Mouse (Mus musculus) cerebellum, postnatal 36 days (tissue): ENCODE measurements around the gene Zcchc8.

Source experiments
- DNase-seq, 2 experiments: peaks; one replicate each; pipeline ENCODE4 v3.0.0; 2021 to 2022; ENCODE audit warnings: mixed read lengths in 2 of 2

Zcchc8 gene

DNA sequence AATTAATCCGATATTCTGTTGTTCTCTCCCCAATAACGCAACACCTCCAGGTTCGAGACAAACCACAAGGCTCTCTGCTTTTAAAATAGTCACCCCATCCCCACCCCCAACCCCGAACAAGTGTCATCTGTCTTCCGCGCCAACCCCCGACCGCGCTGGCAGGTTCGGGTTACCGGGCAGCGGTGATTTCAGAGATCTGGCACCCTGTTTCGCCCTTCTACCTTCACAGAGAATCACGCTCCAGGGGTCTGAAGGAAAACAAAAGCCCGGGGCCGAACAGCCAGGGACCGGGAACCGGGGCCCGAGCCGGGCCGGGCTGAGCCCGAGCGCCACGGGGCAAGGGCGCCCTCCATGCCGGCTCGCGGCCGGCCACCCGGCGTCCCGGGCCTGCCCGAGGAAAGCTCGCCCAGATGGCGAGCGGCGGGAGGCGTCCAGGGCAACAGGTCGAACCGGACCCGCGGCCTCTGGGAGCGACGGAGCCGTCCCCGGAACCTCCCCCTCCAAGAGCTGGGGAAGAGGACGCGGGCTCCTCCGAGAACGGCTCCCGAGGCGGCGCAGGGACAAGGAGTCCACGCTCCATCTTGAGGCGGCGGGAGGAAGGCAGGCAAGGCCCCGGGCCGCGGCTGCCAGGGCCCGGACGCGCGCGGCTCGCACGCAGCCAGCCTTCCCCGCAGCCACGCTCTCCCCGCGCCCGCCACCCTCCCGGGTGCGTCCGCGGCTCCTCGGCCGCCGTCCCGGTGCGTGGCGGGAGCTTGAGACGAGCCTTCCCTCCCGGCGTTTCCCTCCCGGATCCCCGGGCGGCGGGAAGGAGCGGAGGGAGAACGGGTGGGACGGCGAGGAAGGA is 37.3 kb downstream of the Zcchc8 start:
- DNase-seq = peak; percentile 73 to 74

GRCm38 (mm10) chr5:123683043-123683376 is 37.9 kb downstream of the Zcchc8 start:
- peak in 1 of 2 experiments; percentile 62 for DNase-seq

DNA sequence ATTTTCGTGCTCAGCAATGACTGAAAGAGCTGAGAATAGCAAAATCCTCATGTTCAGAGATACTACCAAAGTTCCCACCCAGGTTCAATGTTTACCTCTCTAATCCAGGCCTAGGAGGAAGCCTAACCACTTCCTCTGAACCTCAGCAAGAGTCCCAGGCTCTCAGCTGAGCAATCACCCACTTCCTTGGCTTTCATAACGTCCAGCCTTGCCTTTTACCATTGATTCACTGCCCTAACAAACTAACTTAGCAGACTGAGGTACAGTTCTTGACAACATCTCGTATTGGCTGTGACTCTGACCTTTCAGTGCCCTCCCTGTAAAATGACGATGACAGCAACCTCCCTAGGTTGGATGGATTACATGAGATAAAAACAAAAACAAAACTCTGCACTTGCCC is 38.5 kb downstream of the Zcchc8 start:
- DNase-seq = no peak

- peak in 1 of 2 experiments; percentile 39 for DNase-seq
Measured at GRCm38 (mm10) chr5:123679546-123680263, 41.2 kb downstream of the Zcchc8 start.

GRCm38 (mm10) chr5:123679106-123679505 is 41.8 kb downstream of the Zcchc8 start:
- no peak for DNase-seq

DNA sequence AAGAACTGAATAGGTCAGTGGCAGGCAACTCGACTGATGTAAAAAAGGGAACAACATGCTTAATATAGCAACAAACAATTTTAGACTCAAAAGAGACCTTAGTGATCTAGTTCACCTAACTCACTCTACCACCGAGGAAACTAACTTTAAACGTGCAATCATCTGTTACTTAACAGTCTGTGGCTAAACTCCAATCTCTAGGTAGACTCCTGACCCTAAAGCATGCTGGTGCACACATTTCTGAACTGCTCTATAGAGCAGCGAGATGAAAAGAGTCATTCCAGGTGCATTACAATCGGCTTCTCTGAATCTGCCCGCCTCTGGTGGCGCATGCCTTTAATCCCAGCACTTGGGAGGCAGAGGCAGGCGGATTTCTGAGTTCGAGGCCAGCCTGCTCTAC is 45.2 kb downstream of the Zcchc8 start:
- DNase-seq = no peak

DNA sequence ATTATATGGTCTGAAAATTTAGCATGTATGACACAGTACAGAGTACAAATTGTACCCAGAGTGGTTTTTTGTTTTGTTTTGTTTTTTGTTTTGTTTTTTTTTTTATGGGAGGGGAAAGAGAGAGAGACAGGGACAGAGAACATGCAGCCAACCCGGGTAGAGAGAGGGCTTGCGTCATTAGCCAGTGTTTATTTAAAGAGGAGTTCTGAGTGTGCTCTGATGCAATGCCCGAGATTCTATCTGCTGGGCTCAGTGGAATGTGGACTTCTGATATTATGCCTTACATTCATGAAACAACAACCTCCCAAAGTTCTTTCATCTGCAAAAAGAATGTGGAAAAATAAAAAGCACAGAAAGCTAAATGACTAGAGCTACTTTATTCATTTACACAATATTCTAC is 45.7 kb downstream of the Zcchc8 start:
- DNase-seq = no peak

DNA sequence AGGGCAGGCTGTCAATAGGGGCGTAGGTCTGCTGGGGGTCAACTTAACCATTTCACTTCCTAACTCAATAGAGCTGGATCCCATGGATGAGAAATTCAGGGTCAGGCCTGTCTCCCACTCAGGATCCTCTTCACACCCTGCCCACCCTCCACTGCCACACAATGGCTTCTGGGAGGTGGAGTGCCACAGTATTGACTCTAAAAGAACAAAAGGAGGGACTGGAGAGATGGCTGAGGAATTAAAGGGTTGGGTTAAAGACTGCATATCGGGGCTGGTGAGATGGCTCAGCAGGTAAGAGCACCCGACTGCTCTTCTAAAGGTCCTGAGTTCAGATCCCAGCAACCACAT is 49.5 kb downstream of the Zcchc8 start:
- DNase-seq = no peak

GRCm38 (mm10) chr5:123670800-123671472 is 50.0 kb downstream of the Zcchc8 start:
- DNase-seq = no peak

DNA sequence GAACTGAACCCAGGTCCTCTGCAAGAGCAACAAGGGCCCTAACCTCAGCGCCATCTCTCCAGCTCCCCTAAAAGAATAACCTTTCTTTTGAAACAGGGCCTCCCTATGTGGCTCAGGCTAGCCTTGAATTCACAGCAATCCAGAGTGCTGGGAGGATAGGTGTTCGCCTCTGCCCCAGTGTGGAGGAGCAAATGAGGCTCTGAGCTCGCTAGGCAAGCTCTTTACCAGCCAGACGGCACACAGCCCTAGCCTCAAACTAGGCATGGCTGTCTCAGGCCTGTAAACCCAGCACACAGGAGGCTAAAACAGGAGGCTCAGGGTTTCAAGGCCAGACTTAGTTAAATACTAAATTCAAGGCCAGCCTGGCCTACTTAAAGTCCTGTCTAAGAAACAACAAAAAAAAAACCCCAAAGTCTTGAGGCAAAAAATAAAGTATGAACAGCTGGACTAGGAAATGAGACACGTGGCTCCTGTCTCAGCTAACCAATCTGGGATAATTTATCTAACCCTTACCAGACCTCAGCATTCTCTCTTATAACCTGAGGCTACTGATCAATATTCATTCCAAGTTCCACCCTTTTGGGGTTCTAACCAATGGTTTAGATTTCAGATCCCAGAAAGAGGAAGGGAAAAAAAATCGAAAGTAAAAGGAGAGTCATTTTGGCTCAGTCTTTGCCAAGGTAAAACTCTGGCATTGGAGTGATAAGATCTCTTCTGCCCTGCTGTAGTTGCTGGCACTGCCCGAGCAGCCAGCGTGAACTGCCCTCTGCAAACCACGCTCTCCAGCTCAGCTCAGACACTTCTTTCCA is 50.7 kb downstream of the Zcchc8 start:
- DNase-seq = no peak

DNA sequence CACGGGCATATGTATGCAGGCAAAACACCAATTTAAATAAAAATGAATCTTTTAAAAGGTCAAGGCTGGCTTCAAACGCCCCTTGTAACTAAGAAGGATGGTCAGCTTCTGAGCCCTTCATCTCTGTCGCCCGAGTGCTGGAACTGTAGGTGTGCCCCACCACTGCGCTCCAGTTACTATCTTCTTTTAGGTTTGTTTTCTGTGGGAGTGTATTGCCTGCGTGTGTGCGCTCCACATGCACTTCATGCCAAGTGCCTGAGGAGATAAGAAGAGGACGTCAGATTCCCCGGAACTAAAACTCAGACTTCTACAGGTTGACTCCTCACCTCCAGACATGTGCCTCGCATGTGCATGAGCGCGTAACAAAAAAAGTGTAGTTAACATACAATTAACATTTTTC is 53.0 kb downstream of the Zcchc8 start:
- DNase-seq = no peak

DNA sequence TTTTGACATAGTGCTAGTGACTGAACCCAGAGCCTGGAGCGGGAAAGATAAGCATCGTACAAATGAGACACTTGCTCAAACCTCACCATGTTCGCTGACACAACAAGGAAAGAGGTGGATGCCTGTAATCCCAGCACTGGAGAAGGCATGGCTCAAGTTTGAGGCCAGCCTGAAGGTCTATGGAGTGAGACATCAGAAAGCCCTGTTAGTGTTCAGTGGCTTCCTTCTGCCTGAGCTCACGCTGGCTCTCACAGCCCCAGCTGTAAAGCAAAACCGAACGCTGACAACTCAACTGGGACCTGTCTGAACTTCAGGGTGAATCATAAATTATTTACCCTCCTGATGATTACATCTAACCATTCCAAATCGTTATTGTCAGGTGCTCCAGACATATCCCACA is 54.9 kb downstream of the Zcchc8 start:
- DNase-seq = no peak

DNA sequence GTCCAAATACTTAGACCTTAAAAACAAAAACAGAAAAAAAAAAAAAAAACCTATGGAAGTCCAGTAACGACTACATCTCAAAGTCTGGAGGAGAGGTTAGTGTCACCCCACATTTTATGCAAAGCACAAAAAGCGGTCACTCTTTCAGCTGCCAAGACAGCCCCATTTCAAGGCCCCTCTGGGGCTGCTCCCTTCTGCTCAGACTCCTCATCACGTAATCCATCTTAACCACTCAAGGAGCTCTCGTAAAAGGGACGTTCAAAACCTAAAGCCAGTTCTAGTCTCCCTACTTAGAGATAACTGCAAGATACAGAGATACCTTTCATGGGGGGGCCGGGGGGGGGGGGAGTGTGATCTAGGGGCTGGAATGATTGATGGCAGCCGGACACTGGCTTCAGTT is 56.6 kb downstream of the Zcchc8 start:
- DNase-seq = no peak

GRCm38 (mm10) chr5:123662059-123662458 is 58.8 kb downstream of the Zcchc8 start:
- DNase-seq = no peak

DNA sequence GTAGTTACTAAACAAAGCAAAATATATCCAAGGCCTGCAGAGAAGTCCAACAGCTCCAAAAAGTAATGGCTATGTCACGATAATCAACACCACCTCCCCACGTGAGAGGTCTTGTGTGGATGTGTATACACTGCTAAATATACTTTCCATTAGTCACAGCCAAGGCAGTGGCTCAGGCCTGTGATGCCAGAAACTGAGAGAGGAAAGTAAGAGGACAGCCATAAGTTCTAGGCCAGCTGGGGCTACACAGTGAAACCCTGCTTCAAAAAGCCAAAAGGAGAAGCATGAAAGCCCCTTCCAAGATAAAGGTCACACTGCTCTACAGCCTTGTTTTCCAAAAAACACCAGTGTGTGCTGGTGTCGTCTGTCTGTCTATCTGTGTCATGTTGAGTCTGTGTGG is 59.3 kb downstream of the Zcchc8 start:
- no peak for DNase-seq

GRCm38 (mm10) chr5:123657651-123658050 is 63.2 kb downstream of the Zcchc8 start:
- no peak for DNase-seq

- DNase-seq = no peak
Measured at GRCm38 (mm10) chr5:123654937-123655336, 66.0 kb downstream of the Zcchc8 start.

GRCm38 (mm10) chr5:123653287-123653801 is 67.6 kb downstream of the Zcchc8 start:
- DNase-seq = no peak

GRCm38 (mm10) chr5:123650825-123651224 is 70.1 kb downstream of the Zcchc8 start:
- no peak for DNase-seq
